Mouse (Mus musculus): Measurements from ENCODE around the gene Hist2h2be. TPM values are rescaled to one million over a fixed set of nuclear protein-coding genes. Genes with fewer than 3 reads are reported as not detected.
"Not testable (repeated sequence)": the region's sequence is repeated elsewhere in the genome, so short reads cannot be mapped to it uniquely, and the experiment has no call there.

Hist2h2be gene
- 11.8 and 12.5 TPM in 2 replicates for polyA plus RNA-seq (2014; fragmentation: Nextera tagmentation; extraction: Ambion mirVana)

GRCm38 (mm10) chr3:96220765-96221639 lies at the start of gene Hist2h2be, which contains the start of gene Hist2h2ac:
Gene Hist2h2be (plus strand): TSS chr3:96221119.
Gene Hist2h2ac (minus strand): TSS chr3:96220880.
- peak; percentile 81 for ATAC-seq
- H3K4me1 ChIP-seq (ENCODE audit: control insufficient read depth, insufficient read depth, low read length): peaks cover 26% of the 10 kb centered on the region
- 0% methylated on average over 43 of the region's 43 CpGs for WGBS
- H3K4me2 ChIP-seq (ENCODE audit: low read length): peak within 1 kb of the TSS; percentile 63
- H3K27me3 ChIP-seq (replicated peaks; ENCODE audit: control insufficient read depth, insufficient read depth, low read length): no peaks in the 10 kb centered on the region
- H3K9me3 ChIP-seq (replicated peaks; ENCODE audit: control insufficient read depth, low read length): no peaks in the 10 kb centered on the region
- peak within 1 kb of the TSS; percentile 59 for H3K4me3 ChIP-seq (ENCODE audit: low read depth, low read length)
- no peaks in the 10 kb centered on the region for H3K36me3 ChIP-seq (ENCODE audit: control insufficient read depth, insufficient read depth, low read length)
- peak within 1 kb of the TSS; percentile 83 for H3K9ac ChIP-seq (ENCODE audit: low read length)
- peak; percentile 96 for DNase-seq (ENCODE audit: low spot score)
- H3K27ac ChIP-seq (ENCODE audit: low read depth, low read length): peak within 1 kb of the TSS; percentile 97

GRCm38 (mm10) chr3:96171583-96172196 lies 49.2 kb upstream of the Hist2h2be start:
- ATAC-seq: peak; percentile 11
- Histone ChIP-seq H3K27ac (ENCODE audit: low read depth, low read length) (peak overlapping the region; percentile 98), H3K4me1 (ENCODE audit: control insufficient read depth, insufficient read depth, low read length) (peaks cover 13% of the 10 kb centered on the region), H3K9me3 (replicated peaks; ENCODE audit: control insufficient read depth, low read length) (no peaks in the 10 kb centered on the region), H3K4me2 (ENCODE audit: low read length) (peak overlapping the region; percentile 95), H3K27me3 (replicated peaks; ENCODE audit: control insufficient read depth, insufficient read depth, low read length) (no peaks in the 10 kb centered on the region), H3K4me3 (ENCODE audit: low read depth, low read length) (peak overlapping the region; percentile 73), H3K9ac (ENCODE audit: low read length) (peak overlapping the region; percentile 88), H3K36me3 (ENCODE audit: control insufficient read depth, insufficient read depth, low read length) (peaks cover 36% of the 10 kb centered on the region)
- WGBS: 18% methylated on average over 18 of the region's 18 CpGs
- no peak for DNase-seq (ENCODE audit: low spot score)

DNA sequence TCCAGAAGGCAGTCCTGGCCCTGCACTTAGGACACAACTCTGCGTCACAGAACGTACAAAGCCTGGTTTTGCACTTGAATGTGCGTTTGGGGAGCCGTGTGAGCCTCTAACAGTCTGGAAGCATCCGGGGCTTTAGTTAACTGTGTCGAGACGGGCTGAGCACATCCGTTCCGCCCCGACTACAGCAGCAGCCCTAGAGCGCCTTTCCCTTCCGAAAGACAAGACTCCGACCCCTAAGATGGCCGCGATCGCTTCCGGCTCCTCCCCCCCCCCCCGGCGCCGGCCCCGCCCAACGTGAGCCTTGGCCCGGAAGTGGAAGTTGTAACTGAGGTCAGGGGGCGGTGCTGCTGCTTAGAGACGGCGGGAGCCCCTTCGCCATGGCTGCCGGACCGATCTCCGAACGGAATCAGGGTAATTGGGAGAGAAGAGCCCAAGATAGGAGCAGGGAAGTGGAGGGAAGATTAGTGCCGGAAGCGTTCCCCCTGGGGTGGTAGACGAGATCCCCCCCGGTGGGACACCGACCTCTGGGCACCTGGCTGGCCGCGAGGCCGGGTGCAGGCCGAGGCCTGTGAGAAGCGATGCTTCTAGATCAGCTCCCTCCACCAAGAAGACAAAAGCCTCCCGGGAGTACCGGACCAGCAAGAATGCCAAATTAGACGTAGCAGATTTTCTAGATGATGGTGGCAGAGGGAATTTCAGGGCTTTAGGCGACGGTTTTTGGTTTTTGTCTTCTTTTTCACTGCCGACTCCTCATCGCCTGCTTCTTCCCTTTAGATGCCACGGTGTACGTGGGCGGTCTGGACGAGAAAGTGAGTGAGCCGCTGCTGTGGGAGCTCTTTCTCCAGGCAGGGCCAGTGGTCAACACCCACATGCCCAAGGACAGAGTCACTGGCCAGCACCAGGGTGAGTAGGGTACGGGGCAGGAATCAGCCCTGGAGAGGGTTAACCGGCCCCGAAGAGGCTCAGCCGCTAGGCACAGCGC lies 48.4 kb upstream of the Hist2h2be start, which contains the start of gene Sf3b4:
TSS of gene Sf3b4 (plus strand) at position 136 of the 982 bp plus-strand sequence.
- Histone ChIP-seq H3K9ac (ENCODE audit: low read length) (peak within 1 kb of the TSS; percentile 88), H3K27ac (ENCODE audit: low read depth, low read length) (peak within 1 kb of the TSS; percentile 98), H3K27me3 (replicated peaks; ENCODE audit: control insufficient read depth, insufficient read depth, low read length) (no peaks in the 10 kb centered on the region), H3K4me1 (ENCODE audit: control insufficient read depth, insufficient read depth, low read length) (peaks cover 13% of the 10 kb centered on the region), H3K36me3 (ENCODE audit: control insufficient read depth, insufficient read depth, low read length) (peaks cover 41% of the 10 kb centered on the region), H3K4me3 (ENCODE audit: low read depth, low read length) (peak within 1 kb of the TSS; percentile 73), H3K4me2 (ENCODE audit: low read length) (peak within 1 kb of the TSS; percentile 95), H3K9me3 (replicated peaks; ENCODE audit: control insufficient read depth, low read length) (no peaks in the 10 kb centered on the region)
- ATAC-seq: peak; percentile 95
- WGBS: under 1% methylated on average over 53 of the region's 58 CpGs
- peak; percentile 96 for DNase-seq (ENCODE audit: low spot score)

DNA sequence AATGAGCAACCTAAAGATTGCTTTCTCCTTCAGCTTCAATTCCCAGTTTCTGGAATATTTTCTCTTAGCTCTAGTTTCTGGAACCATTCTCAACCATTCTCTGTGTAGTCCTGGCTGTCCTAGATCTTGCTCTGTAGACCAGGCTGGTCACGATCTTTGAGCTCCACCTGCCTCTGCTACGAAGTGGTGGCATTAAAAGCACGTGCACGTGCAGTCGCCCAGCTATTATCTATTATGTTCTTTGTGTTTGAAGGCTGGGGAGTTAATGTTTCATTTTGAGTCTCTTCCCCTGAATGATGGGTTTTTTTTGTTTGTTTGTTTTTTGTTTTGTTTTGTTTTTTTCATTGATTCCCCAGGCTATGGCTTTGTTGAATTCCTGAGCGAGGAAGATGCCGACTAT lies 47.7 kb upstream of the Hist2h2be start:
- Histone ChIP-seq H3K9ac (ENCODE audit: low read length) (peak overlapping the region; percentile 81), H3K27ac (ENCODE audit: low read depth, low read length) (no peak overlapping the region), H3K9me3 (replicated peaks; ENCODE audit: control insufficient read depth, low read length) (no peaks in the 10 kb centered on the region), H3K4me2 (ENCODE audit: low read length) (peak overlapping the region; percentile 95), H3K27me3 (replicated peaks; ENCODE audit: control insufficient read depth, insufficient read depth, low read length) (no peaks in the 10 kb centered on the region), H3K4me3 (ENCODE audit: low read depth, low read length) (peak overlapping the region; percentile 73), H3K36me3 (ENCODE audit: control insufficient read depth, insufficient read depth, low read length) (peaks cover 48% of the 10 kb centered on the region), H3K4me1 (ENCODE audit: control insufficient read depth, insufficient read depth, low read length) (peaks cover 13% of the 10 kb centered on the region)
- 33% methylated on average over 7 of the region's 7 CpGs for WGBS
- ATAC-seq (no peak), DNase-seq (ENCODE audit: low spot score) (no peak)

DNA sequence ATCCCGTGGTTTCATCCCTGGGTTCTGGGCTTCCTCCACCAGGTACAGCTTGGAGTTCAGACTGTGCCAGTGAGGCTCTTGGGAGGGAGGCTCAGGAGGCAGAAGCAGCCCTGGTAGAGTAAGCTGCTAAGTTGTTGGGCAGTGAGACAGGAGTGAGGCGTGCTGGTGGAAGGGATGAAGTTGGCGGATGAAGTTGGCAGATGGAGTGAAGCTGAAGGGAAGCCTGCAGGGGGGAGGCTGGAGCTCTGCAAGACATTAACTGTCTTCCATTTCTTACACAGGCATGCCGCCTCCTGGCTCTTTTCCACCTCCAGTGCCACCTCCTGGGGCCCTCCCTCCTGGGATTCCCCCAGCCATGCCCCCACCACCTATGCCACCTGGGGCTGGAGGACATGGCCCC lies 46.9 kb upstream of the Hist2h2be start:
- H3K9ac ChIP-seq (ENCODE audit: low read length); H3K27me3 ChIP-seq (replicated peaks; ENCODE audit: control insufficient read depth, insufficient read depth, low read length); H3K4me3 ChIP-seq (ENCODE audit: low read depth, low read length); H3K9me3 ChIP-seq (replicated peaks; ENCODE audit: control insufficient read depth, low read length); H3K27ac ChIP-seq (ENCODE audit: low read depth, low read length); ATAC-seq; DNase-seq (ENCODE audit: low spot score); H3K4me2 ChIP-seq (ENCODE audit: low read length): not testable (repeated sequence)
- WGBS: 82% methylated on average over 4 of the region's 4 CpGs
- peaks cover 50% of the 10 kb centered on the region for H3K36me3 ChIP-seq (ENCODE audit: control insufficient read depth, insufficient read depth, low read length)
- peaks cover 13% of the 10 kb centered on the region for H3K4me1 ChIP-seq (ENCODE audit: control insufficient read depth, insufficient read depth, low read length)

- Histone ChIP-seq H3K9me3 (replicated peaks; ENCODE audit: control insufficient read depth, low read length) (no peaks in the 10 kb centered on the region), H3K36me3 (ENCODE audit: control insufficient read depth, insufficient read depth, low read length) (peaks cover 50% of the 10 kb centered on the region), H3K4me3 (ENCODE audit: low read depth, low read length) (no peak overlapping the region), H3K4me1 (ENCODE audit: control insufficient read depth, insufficient read depth, low read length) (peaks cover 13% of the 10 kb centered on the region), H3K9ac (ENCODE audit: low read length) (no peak overlapping the region), H3K27ac (ENCODE audit: low read depth, low read length) (no peak overlapping the region), H3K4me2 (ENCODE audit: low read length) (no peak overlapping the region), H3K27me3 (replicated peaks; ENCODE audit: control insufficient read depth, insufficient read depth, low read length) (no peaks in the 10 kb centered on the region)
- 92% methylated on average over 6 of the region's 6 CpGs for WGBS
- ATAC-seq (no peak), DNase-seq (ENCODE audit: low spot score) (no peak)
Measured at GRCm38 (mm10) chr3:96175251-96175650, 45.7 kb upstream of the Hist2h2be start.

GRCm38 (mm10) chr3:96178427-96178826 lies 42.5 kb upstream of the Hist2h2be start:
- WGBS: 93% methylated on average over 4 of the region's 4 CpGs
- H3K4me1 ChIP-seq (ENCODE audit: control insufficient read depth, insufficient read depth, low read length): peaks cover 17% of the 10 kb centered on the region
- H3K4me3 ChIP-seq (ENCODE audit: low read depth, low read length): no peak overlapping the region
- no peak overlapping the region for H3K9ac ChIP-seq (ENCODE audit: low read length)
- no peaks in the 10 kb centered on the region for H3K9me3 ChIP-seq (replicated peaks; ENCODE audit: control insufficient read depth, low read length)
- no peaks in the 10 kb centered on the region for H3K27me3 ChIP-seq (replicated peaks; ENCODE audit: control insufficient read depth, insufficient read depth, low read length)
- no peak overlapping the region for H3K4me2 ChIP-seq (ENCODE audit: low read length)
- no peak for DNase-seq (ENCODE audit: low spot score)
- no peak for ATAC-seq
- peaks cover 50% of the 10 kb centered on the region for H3K36me3 ChIP-seq (ENCODE audit: control insufficient read depth, insufficient read depth, low read length)
- no peak overlapping the region for H3K27ac ChIP-seq (ENCODE audit: low read depth, low read length)

- WGBS: 85% methylated on average over 2 of the region's 2 CpGs
- no peak for ATAC-seq
- Histone ChIP-seq H3K4me1 (ENCODE audit: control insufficient read depth, insufficient read depth, low read length) (peaks cover 17% of the 10 kb centered on the region), H3K36me3 (ENCODE audit: control insufficient read depth, insufficient read depth, low read length) (peaks cover 46% of the 10 kb centered on the region), H3K9ac (ENCODE audit: low read length) (no peak overlapping the region), H3K27ac (ENCODE audit: low read depth, low read length) (no peak overlapping the region), H3K4me3 (ENCODE audit: low read depth, low read length) (no peak overlapping the region), H3K4me2 (ENCODE audit: low read length) (no peak overlapping the region), H3K9me3 (replicated peaks; ENCODE audit: control insufficient read depth, low read length) (no peaks in the 10 kb centered on the region), H3K27me3 (replicated peaks; ENCODE audit: control insufficient read depth, insufficient read depth, low read length) (no peaks in the 10 kb centered on the region)
- DNase-seq (ENCODE audit: low spot score): no peak
Measured at GRCm38 (mm10) chr3:96178902-96179301, 42.0 kb upstream of the Hist2h2be start.
